ENCODE assay signal across 17 mouse cellular contexts in genomic region chr2:127649921-127650320, GRCm38 (mm10). TPM values are rescaled to one million over a fixed set of nuclear protein-coding genes. Genes with fewer than 3 reads are reported as not detected.
A peak's percentile ranks its signal among the peaks of the same experiment; 100 is the strongest.
DNase-seq lines count a peak whose midpoint lies in the region; ATAC-seq and TF ChIP-seq lines count a peak whose summit lies in the region.
"Had no signal": no experiment of that assay in that cellular context is flagged by ENCODE, and none has a peak within 500 bp of the region (broad histone marks: within the 10 kb centered on the region; RNA-seq: fewer than 3 reads in every experiment).

No protein-coding gene starts in this region.

- H3K4me1 ChIP-seq in kidney, adult 2 months (ENCODE audit: control insufficient read depth, insufficient read depth, low read length), result peaks cover 16% of the 10 kb centered on the region
- peaks cover 17% of the 10 kb centered on the region for H3K4me1 ChIP-seq in kidney, embryonic 15.5 days
- H3K4me1 ChIP-seq: hindbrain, embryonic 15.5 days; limb, embryonic 15.5 days; midbrain, embryonic 13.5 days had no signal

- H3K79me2 ChIP-seq in C2C12 (ENCODE audit: control insufficient read depth, insufficient read depth), result no peaks in the 10 kb centered on the region

- H3K27ac ChIP-seq in kidney, adult 2 months (ENCODE audit: insufficient read depth, low read depth, low read length), result peak overlapping the region; percentile 65
- no peak overlapping the region for H3K27ac ChIP-seq in kidney, embryonic 15.5 days
- H3K27ac ChIP-seq: gastrocnemius, adult 2 months; heart, embryonic 15.5 days; hindbrain, embryonic 15.5 days; left cerebral cortex, adult 2 months; limb, embryonic 15.5 days; midbrain, embryonic 13.5 days had no signal

- H3K9ac ChIP-seq in kidney, embryonic 15.5 days, result no peak overlapping the region
- H3K9ac ChIP-seq: heart, embryonic 15.5 days; hindbrain, embryonic 15.5 days; limb, embryonic 15.5 days; midbrain, embryonic 13.5 days had no signal

- TF ChIP-seq CTCF in kidney, adult 2 months (conservative IDR thresholded peaks at IDR 0.05; ENCODE audit: insufficient read depth, insufficient read length, low read depth, low read length), result no peak
- no peak for TF ChIP-seq CTCF in C2C12 (IDR thresholded peaks at IDR 0.05; ENCODE audit: control insufficient read depth, insufficient read depth, insufficient read length)

- H3K4me3 ChIP-seq in kidney, adult 2 months (ENCODE audit: insufficient read depth, low read depth, low read length), result no peak overlapping the region
- H3K4me3 ChIP-seq in kidney, embryonic 15.5 days (replicated peaks), result no peak overlapping the region
- no peak overlapping the region for H3K4me3 ChIP-seq in C2C12 (ENCODE audit: insufficient read depth, poor library complexity, severe bottlenecking)
- H3K4me3 ChIP-seq: gastrocnemius, adult 2 months; heart, embryonic 15.5 days; hindbrain, embryonic 15.5 days; left cerebral cortex, adult 2 months; limb, embryonic 15.5 days; midbrain, embryonic 13.5 days had no signal

- ATAC-seq in kidney, embryonic 15.5 days (replicated peaks; ENCODE audit: low FRiP score), result no peak
- ATAC-seq: forebrain, embryonic 16.5 days; midbrain, embryonic 13.5 days; Patski had no signal

- no peak for TF ChIP-seq POLR2A in kidney, adult 2 months (IDR thresholded peaks at IDR 0.05; ENCODE audit: low read depth, low read length)

- DNase-seq in kidney, adult 2 months, result peak; percentile 87
- DNase-seq in ZHBTc4 (ENCODE audit: low read depth, low spot score), result peak; percentile 69
- peak; percentile 55 to 76 for DNase-seq in kidney, postnatal 25 days
- DNase-seq in thymus, postnatal 36 days, result no peak
- no peak for DNase-seq in cerebellum, postnatal 14 days
- DNase-seq: cerebellum, adult 11-12 months; gastrocnemius, adult 2 months; thymus, adult 18-20 months had no signal

- no peaks in the 10 kb centered on the region for H3K9me3 ChIP-seq in kidney, embryonic 15.5 days (replicated peaks)
- H3K9me3 ChIP-seq: heart, embryonic 15.5 days; hindbrain, embryonic 15.5 days; limb, embryonic 15.5 days; midbrain, embryonic 13.5 days had no signal

- no peak overlapping the region for H3ac ChIP-seq in C2C12 (ENCODE audit: control insufficient read depth, insufficient read length, low read depth)

- H3K79me3 ChIP-seq in C2C12 (ENCODE audit: low read depth), result no peaks in the 10 kb centered on the region

- no peaks in the 10 kb centered on the region for H3K36me3 ChIP-seq in kidney, adult 2 months (ENCODE audit: control insufficient read depth, insufficient read depth, low read length)
- H3K36me3 ChIP-seq in kidney, embryonic 15.5 days, result no peaks in the 10 kb centered on the region
- H3K36me3 ChIP-seq in C2C12 (ENCODE audit: control insufficient read depth, insufficient read depth), result no peaks in the 10 kb centered on the region
- H3K36me3 ChIP-seq: heart, embryonic 15.5 days; hindbrain, embryonic 15.5 days; limb, embryonic 15.5 days; midbrain, embryonic 13.5 days had no signal

- 26% methylated on average over 5 of the region's 5 CpGs for WGBS in kidney, adult 2 months
- WGBS in kidney, embryonic 15.5 days, result 66% methylated on average over 5 of the region's 5 CpGs

- no peak overlapping the region for H3K4me2 ChIP-seq in kidney, embryonic 15.5 days
- H3K4me2 ChIP-seq: heart, embryonic 15.5 days; hindbrain, embryonic 15.5 days; limb, embryonic 15.5 days; midbrain, embryonic 13.5 days had no signal

- no peaks in the 10 kb centered on the region for H3K27me3 ChIP-seq in kidney, adult 2 months (replicated peaks; ENCODE audit: control insufficient read depth, insufficient read depth, low read length)
- peaks cover 29% of the 10 kb centered on the region for H3K27me3 ChIP-seq in kidney, embryonic 15.5 days
- peaks cover 55% of the 10 kb centered on the region for H3K27me3 ChIP-seq in C2C12 (ENCODE audit: control insufficient read depth, insufficient read depth, insufficient read length)
- H3K27me3 ChIP-seq: Patski had no signal

TF ChIP-seq in C2C12, 6 proteins besides CTCF, POLR2A, EP300 and RAD21:
- no peak for TF ChIP-seq MYOG (IDR thresholded peaks at IDR 0.05; ENCODE audit: control insufficient read depth, extremely low read depth, insufficient read length)
- no peak for TF ChIP-seq MYOD1 (IDR thresholded peaks at IDR 0.05; ENCODE audit: control insufficient read depth, insufficient read length, low read depth)
- TF ChIP-seq USF1 (IDR thresholded peaks at IDR 0.05; ENCODE audit: low read depth), result no peak
- no peak for TF ChIP-seq CEBPB (IDR thresholded peaks at IDR 0.05; ENCODE audit: low read depth)
- TF ChIP-seq MAX (IDR thresholded peaks at IDR 0.05), result peak; percentile 25
- no peak for TF ChIP-seq FOSL1 (IDR thresholded peaks at IDR 0.05; ENCODE audit: insufficient read depth, low read length, poor library complexity, severe bottlenecking)
TF ChIP-seq in C2C12: peak in this region for 1.

RNA-seq across cellular contexts. Expression of gene Mal, which starts 6.6 kb away (rescaled TPM):
- 91.2 and 91.5 TPM in 2 replicates for polyA plus RNA-seq in kidney, adult 2 months (2012; rRNA removed)
- polyA plus RNA-seq in kidney, embryonic 15.5 days (2015; fragmentation: Nextera tagmentation; extraction: Ambion mirVana), result 38.4 and 47.3 TPM in 2 replicates
- polyA plus RNA-seq in C2C12 (2012; fragmentation: generic; extraction: Trizol), result 0.12 TPM

Comparison
In these comparisons a context has a peak if more than half of its experiments do, and no peak if none do; other contexts are left out.
1. DNase-seq: peak in kidney, adult 2 months (single experiment), ZHBTc4 (single experiment) and kidney, postnatal 25 days (2 of 2); none in thymus, postnatal 36 days (0 of 2) and cerebellum, postnatal 14 days (0 of 2).
2. RNA of gene Mal, which starts 6.6 kb away (polyA plus RNA-seq): 91.2 to 91.5 TPM in kidney, adult 2 months and 38.4 to 47.3 TPM in kidney, embryonic 15.5 days; 0.12 TPM in C2C12 (single experiment); every median in the first group is over 10 times any median in the second.